Mouse (Mus musculus) layer of hippocampus, adult 2 months (tissue): ENCODE results near the gene 4930452B06Rik. TPM values are rescaled to one million over a fixed set of nuclear protein-coding genes. Genes with fewer than 3 reads are reported as not detected.

Experiments
- DNase-seq, 2 experiments: peaks; one replicate each; pipeline ENCODE4 v3.0.0; 2022; ENCODE audit warnings: low spot score in 2 of 2
- H3K27ac ChIP-seq: fragments of 200-600 bp; 2 replicates; pipeline ENCODE4 v1.8.1; 2022
- H3K4me3 ChIP-seq: fragments of 200-600 bp; 2 replicates; pipeline ENCODE4 v1.8.1; 2022; ENCODE audit warnings: mild to moderate bottlenecking
- CTCF ChIP-seq: fragments of 200-600 bp; conservative IDR thresholded peaks from 2 replicates; pipeline ENCODE4 v1.8.1; 2022; ENCODE audit warnings: antibody characterized with exemption, mild to moderate bottlenecking, moderate library complexity
- long read RNA-seq, 2 experiments: library from polyadenylated mRNA; stranded (forward); transcript quantifications; one replicate each; pipeline ENCODE4 v2.0.0; 2021; ENCODE audit warnings: borderline mapping rate in 2 of 2
- total RNA-seq, 2 experiments: library from RNA; stranded (reverse); gene quantifications; 2 replicates each; pipeline ENCODE4 v1.2.3; 2021

4930452B06Rik gene
- total RNA-seq: 1 to 10 TPM; 4.9 to 5.7 TPM
- long read RNA-seq, experiment 1, partial matches to known transcripts: 1 of 7 reads
- long read RNA-seq, experiment 1, other reads (novel, unspliced or antisense): 3 of 7 reads
- long read RNA-seq, experiment 2, transcript 4930452B06Rik-201 (16 exons, 2,681 nt): major isoform, 5 of 8 reads
- long read RNA-seq, experiment 2, partial matches to known transcripts: 1 of 8 reads
- long read RNA-seq, experiment 2, other reads (novel, unspliced or antisense): 2 of 8 reads

GRCm38 (mm10) chr14:8665636-8666411, at the start of gene 4930452B06Rik:
4930452B06Rik (minus strand) TSS chr14:8666240.
- peak within 1 kb of the TSS; percentile 82 for H3K27ac ChIP-seq
- peak within 1 kb of the TSS; percentile 66 for H3K4me3 ChIP-seq
- DNase-seq: peak; percentile 75 to 78
- TF ChIP-seq CTCF: no peak

- no peak for DNase-seq
- no peak overlapping the region for H3K4me3 ChIP-seq
- no peak for TF ChIP-seq CTCF
- no peak overlapping the region for H3K27ac ChIP-seq
Observed at GRCm38 (mm10) chr14:8712674-8713073, 46.6 kb upstream of the 4930452B06Rik start.

GRCm38 (mm10) chr14:8689451-8689850, 23.4 kb upstream of the 4930452B06Rik start:
- no peak for DNase-seq
- H3K4me3 ChIP-seq: no peak overlapping the region
- H3K27ac ChIP-seq: no peak overlapping the region
- no peak for TF ChIP-seq CTCF

GRCm38 (mm10) chr14:8688462-8688861, 22.4 kb upstream of the 4930452B06Rik start:
- H3K4me3 ChIP-seq: no peak overlapping the region
- no peak for TF ChIP-seq CTCF
- no peak for DNase-seq
- no peak overlapping the region for H3K27ac ChIP-seq

- TF ChIP-seq CTCF: no peak
- DNase-seq: no peak
- Histone ChIP-seq H3K27ac (no peak overlapping the region), H3K4me3 (no peak overlapping the region)
Observed at GRCm38 (mm10) chr14:8686185-8686584, 20.1 kb upstream of the 4930452B06Rik start.

- no peak overlapping the region for H3K27ac ChIP-seq
- no peak overlapping the region for H3K4me3 ChIP-seq
- DNase-seq: no peak
- no peak for TF ChIP-seq CTCF
Observed at GRCm38 (mm10) chr14:8679896-8680295, 13.9 kb upstream of the 4930452B06Rik start.

DNA sequence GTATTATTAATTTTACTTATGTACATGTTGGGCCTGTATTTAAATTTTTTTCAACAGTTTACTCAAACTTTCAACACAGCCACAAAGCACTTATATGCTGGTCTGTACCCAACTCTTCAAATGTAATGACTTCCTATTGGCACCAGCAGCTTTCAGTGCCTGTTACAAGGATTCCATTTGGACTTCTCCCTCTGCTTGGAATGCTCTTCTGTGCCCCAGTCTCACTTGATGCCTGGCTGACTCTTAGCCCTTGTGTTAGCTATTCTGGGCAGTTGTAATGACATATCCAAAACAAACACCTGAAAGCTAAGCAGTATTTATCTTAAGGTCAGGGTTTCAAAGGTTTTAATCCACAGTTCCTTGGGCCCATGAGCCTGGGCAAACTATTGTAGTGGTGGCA, 5.7 kb downstream of the 4930452B06Rik start:
- DNase-seq: no peak
- no peak overlapping the region for H3K27ac ChIP-seq
- TF ChIP-seq CTCF: no peak
- H3K4me3 ChIP-seq: no peak overlapping the region

GRCm38 (mm10) chr14:8641650-8642279, 24.3 kb downstream of the 4930452B06Rik start:
- Histone ChIP-seq H3K4me3 (no peak overlapping the region), H3K27ac (no peak overlapping the region)
- TF ChIP-seq CTCF: no peak
- no peak for DNase-seq

DNA sequence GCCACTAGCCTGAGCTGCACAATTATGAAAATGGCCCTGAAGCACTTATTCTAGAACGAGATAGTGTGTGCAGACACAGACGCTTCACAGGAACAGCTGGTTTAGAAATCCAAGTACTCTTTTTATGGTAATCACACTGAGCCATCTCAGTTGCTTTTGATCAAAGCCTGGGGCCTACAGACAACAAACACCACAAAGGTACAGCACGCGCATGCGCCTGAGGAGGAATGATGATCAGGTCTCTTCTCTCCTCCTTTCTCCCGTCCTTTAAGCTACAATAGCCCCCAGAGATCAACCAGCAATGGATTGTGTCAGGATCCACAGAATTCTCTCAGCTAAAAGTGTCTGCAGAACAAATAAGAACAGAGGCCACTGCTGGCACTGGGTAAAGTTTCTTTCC, 33.8 kb downstream of the 4930452B06Rik start:
- DNase-seq: no peak
- no peak overlapping the region for H3K4me3 ChIP-seq
- no peak for TF ChIP-seq CTCF
- H3K27ac ChIP-seq: no peak overlapping the region

- no peak overlapping the region for H3K27ac ChIP-seq
- H3K4me3 ChIP-seq: no peak overlapping the region
- no peak for TF ChIP-seq CTCF
- no peak for DNase-seq
Observed at GRCm38 (mm10) chr14:8628406-8628805, 37.6 kb downstream of the 4930452B06Rik start.

DNA sequence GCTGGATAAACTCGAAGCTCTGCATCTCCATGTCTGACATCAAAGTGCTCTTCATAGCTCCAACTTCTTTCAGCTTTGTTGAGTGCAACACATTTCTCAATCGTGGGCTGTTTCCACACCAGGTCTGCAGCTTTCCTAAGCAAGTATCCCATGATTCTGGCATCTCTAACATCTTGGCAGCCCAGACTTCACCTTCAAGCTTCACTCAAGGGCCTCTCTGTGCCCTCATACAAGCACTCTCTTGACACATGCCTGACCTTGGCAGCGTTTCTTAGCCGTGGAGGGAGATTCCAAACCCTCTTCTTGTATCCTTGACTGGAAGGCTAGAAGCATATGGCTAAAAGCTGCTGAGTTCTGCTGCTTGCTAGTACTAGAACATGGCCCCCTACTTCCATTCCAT, 38.6 kb downstream of the 4930452B06Rik start:
- no peak for TF ChIP-seq CTCF
- no peak overlapping the region for H3K4me3 ChIP-seq
- no peak overlapping the region for H3K27ac ChIP-seq
- no peak for DNase-seq

- no peak for DNase-seq
- no peak overlapping the region for H3K4me3 ChIP-seq
- no peak overlapping the region for H3K27ac ChIP-seq
- no peak for TF ChIP-seq CTCF
Observed at GRCm38 (mm10) chr14:8621164-8621563, 44.9 kb downstream of the 4930452B06Rik start.

DNA sequence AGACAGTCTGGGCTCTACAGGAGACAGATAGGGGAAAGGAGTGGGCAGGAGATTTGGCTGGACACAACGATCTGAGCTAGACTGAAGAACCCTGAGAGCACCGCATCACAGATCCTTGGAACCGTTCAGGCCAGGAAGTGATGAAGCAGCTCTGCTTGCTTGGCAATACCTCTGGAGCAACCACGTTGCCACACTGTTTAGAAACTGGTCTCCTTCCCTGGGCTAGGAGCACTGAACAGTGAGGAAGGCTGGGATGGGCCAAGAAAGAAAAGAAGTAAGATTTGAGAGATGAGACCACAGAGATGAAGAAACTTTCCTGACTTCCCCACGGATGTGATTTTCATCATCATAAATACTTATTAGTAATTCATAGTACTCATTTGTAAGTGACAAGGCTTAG, 45.5 kb downstream of the 4930452B06Rik start:
- no peak for TF ChIP-seq CTCF
- no peak for DNase-seq
- Histone ChIP-seq H3K4me3 (no peak overlapping the region), H3K27ac (no peak overlapping the region)
